Mouse (Mus musculus) megakaryocyte, embryonic 14.5 days (primary cell): ENCODE data around the gene Prr19.

Source experiments
- FLI1 ChIP-seq: IDR thresholded peaks from 2 replicates; pipeline ENCODE4 v1.6.1; 2012; ENCODE audit warnings: low read length, inconsistent platforms, mixed read lengths
- GATA1 ChIP-seq: IDR thresholded peaks from 3 replicates; pipeline ENCODE4 v1.6.1; 2012; ENCODE audit warnings: mixed read lengths, low read length, inconsistent platforms, borderline replicate concordance

DNA sequence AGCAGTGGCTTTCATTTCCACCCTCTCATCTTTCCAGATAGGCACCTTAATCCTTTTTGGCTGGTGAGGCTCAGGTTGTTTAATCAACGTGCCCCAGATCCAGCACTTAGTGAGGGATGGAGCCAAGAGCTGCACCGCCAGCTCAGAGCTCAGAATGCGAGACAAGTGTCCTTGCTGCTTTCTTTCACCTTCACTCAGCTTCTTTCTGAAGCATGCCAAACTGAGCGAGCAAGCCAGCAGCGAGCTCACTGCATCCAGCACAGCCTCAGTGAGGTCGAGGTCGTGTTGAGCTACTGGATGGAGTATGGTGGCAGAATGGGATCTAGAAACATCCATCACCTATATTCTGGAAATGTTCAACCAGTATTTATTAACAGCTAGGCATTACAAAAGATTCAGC is 12.1 kb downstream of the Prr19 start:
- TF ChIP-seq GATA1 (no peak), FLI1 (no peak)
